Mouse (Mus musculus): ENCODE results near the gene Rbm20.

DNA sequence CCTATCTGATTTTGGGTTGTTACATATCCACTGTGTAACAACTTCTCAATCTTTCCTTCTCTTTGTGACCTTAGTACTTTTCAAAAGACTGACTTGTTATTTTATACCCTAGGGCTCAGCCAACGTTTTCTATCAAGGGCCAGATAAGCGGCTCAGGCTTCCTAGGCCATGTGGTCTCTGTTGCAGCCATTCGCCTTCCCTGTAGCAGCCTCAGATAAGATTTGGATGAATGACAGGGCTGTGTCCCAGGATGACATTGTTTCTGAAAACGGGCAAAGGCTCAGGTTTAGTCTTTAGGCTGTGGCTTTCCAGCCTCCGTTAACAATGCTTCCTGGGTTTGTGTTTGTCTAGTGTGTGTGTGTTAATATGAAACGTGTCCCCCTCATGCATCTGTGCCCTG lies 36.3 kb downstream of the Rbm20 start:
- TF ChIP-seq CTCF (IDR thresholded peaks at IDR 0.05; ENCODE audit: low read depth) (no peak), EP300 (optimal IDR thresholded peaks at IDR 0.05) (no peak)

Measured in stomach, postnatal 0 days (tissue).